Mouse (Mus musculus) right cerebral cortex, postnatal 25 days (tissue): ENCODE measurements around the gene Mrgpra6.

Source experiments
- DNase-seq: peaks from one replicate; pipeline ENCODE4 v3.0.0; 2022

Mrgpra6 gene

DNA sequence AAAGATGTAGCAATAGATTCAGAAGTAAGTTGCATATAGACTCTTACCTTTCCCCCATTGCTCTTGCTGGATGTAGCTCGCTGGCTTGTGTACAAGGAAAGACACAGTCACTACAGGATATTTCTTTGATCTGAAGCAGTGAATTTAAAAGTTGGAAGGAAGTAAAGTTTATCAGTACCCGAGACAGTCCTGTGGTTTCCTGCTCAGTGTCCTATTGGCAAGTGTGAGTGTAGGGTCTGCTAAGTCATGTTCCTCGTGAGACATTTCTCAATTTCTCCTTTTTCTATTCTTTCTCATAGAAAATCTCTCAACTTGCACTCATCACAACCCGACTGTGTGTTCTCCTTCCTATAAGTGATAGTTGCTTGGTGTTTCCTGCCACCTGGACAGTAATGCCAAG is at the start of gene Mrgpra6:
Mrgpra6 (minus strand) TSS at position 91 of the 400 bp plus-strand sequence.
- no peak for DNase-seq

DNA sequence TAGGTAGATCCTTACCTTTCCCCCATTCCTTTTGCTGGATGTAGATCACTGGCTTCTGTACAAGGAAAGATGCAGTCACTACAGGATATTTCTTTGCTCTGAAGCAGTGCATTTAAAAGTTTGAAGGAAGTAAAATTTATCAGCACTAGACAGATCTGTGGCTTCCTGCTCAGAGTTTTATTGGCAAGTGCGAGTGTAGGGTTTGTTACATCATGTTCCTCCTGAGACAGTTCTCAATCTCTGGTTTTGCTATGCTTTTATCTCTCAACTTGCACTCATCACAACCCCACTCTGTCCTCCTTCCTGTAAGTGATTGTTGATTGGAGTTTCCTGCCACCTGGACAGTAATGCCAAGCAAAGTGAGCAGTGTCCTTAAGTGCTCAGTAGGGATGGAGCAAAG is 48.0 kb upstream of the Mrgpra6 start, which contains the start of gene Mrgpra9:
Mrgpra9 (minus strand) TSS at position 79 of the 400 bp plus-strand sequence.
- no peak for DNase-seq

DNA sequence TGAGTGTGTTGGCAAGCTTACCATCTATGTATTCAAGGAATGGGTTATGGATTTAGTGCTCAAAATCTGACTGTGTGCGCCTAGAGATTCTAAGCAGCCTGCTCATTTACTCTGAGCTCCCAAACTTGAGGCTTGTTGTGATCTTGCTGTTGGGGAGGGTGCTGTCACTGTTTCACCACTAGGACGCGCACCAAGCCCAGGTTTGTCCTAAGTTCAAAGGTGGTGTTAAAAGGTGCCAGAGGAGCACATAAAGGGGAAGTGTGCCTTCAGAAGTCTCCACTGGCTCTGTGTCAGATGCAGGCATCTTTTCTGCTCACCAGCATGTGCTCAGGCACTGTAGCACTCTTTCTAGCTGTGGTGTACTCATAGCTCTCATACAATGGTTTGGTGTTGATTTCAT is 39.9 kb upstream of the Mrgpra6 start:
- DNase-seq = no peak

DNA sequence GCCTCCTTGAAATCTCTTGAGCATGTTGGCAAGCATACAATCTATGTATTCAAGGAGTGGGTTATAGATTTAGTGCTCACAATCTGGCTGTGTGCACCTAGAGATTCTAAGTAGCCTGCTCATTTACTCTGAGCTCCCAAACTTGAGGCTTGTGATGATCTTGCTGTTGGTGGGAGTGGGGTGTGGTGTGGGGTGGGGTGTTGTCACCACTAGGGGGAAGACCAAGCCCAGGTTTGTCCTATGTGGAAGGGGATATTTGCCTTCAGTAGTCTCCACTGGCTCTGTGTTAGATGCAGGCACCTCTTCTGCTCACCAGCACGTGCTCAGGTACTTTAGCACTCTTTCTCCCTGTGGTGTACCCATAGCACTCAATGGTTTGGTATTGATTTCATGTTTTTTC is 9.4 kb downstream of the Mrgpra6 start:
- no peak for DNase-seq

DNA sequence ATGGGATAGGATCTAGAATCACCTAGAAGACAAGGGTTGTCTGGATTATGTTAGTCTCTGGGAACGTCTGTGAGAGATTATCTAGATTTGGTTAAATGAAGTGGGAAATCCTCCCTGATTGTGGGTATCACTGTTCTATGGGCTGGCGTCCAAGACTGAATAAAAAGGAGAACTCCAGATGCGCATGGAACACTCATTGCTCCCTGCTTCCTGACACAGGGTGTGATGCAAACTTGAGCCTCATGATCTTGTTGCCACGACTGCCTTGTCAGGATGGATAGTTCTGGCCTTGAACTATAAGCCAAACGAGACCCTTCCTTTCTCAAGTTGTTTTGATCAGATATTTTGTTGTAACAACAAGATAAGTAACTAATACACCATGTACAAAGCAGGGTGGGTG is 33.9 kb downstream of the Mrgpra6 start:
- no peak for DNase-seq

DNA sequence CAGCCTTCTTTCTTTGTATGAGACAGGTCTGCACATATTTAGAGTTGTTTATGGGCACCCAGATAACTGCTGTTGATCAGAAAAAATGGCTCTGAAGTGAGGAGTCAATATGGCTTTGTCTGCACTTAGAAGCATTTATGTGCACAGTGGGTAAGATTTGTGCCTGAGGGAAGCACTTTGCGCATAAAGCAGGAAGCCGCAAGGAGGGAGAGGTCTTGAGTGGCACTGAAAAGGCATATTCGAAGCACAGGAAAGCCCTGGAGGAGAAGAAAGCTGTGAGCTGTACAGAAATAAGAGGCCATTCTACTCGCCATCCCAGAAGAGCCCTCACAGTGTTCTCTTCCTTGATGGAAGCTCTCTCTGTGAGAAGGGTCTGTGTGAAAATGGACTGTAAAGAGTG is 39.7 kb downstream of the Mrgpra6 start:
- no peak for DNase-seq

DNA sequence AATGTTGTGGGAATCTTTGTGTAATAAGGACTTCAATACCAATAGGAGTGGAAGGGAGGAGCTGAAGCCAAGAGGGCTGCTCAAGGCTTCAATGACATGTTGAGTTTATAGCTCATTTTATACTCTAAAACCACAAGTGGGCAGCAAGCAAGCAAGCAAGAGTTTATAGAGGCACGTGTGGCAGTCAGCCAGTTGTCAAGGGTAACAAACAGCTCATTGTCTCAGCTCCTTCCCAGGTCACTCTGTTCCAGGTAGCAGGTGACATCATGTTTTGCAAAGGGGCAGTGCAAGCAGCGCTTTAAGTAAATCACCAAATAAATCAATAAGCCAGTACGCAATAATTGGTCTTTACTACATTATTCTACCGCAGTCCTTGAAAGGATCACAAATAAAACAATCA is 41.5 kb downstream of the Mrgpra6 start:
- no peak for DNase-seq

DNA sequence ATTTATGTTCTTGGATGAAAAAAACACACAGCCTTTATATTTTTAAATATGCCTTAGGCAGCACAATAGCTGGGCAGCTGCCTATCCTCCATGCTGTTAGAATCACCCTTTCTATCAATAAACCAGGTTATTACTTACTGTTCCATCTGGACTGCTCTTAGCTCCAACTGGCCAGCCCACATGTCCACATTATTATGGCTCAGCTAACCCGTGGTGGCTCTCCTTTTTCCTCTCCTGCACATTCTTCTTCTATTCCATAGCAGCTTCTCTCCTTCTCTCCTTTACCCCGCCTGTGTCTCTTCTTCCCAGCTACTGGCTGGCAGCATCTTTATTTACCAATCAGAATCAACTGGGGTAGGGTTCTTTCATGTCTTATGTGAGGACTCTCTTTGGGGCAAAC is 46.3 kb downstream of the Mrgpra6 start:
- no peak for DNase-seq

DNA sequence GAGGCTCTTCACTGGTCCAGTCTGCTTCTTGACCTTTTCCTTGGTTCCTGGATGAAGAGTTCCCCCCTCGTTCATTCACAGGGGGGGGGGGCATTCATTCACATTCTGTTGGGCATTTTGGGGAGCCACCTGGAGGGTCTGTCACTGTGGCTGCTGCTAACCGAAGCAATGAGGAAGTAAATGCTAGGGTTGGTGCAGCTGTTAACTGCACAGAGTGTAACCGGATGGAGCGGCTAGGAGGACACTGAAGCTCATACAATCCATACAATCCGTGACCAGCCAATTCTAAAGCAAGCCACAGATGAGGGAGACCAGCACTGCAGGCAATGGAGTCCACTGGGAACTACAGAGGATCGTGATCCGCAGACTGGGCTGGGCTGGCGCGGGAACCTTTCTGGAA is 47.0 kb downstream of the Mrgpra6 start:
- DNase-seq = no peak

DNA sequence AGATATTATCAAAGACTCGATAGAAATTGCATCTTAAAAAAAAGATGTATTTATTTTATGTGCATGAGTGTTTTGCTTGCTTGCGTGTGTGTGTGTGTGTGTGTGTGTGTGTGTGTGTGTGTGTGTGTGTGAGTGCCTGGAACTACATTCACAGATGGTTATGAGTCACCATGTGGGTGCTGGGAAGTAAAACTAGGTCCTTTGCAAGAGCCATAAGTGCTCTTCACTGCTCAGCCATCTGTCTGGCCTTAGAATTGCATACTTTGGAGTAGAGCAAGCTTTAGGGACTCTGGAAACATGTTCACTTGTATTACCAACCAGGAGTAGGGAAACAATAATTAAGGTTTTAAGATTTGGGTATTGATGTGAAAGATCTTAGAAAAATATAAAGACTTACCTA is 48.9 kb downstream of the Mrgpra6 start:
- DNase-seq = no peak

DNA sequence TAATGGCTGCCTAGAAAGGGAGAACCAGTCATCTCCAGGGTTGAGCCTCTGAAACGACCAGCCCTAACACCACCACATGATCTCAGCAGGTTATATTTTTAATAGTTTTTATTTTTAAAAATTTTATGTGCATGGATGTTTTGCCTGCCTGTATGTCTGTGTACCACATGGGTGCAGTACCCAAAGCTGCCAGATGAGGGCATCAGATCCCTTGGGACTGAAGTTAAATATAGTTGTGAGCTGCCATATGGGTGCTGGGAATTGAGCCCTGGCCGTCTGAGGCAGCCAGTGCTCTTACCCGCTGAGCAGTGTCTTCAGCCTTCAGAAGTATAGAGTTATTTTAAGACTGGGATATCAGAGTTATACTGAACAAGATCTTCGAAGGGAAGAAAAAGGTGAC is 49.3 kb downstream of the Mrgpra6 start:
- no peak for DNase-seq

DNA sequence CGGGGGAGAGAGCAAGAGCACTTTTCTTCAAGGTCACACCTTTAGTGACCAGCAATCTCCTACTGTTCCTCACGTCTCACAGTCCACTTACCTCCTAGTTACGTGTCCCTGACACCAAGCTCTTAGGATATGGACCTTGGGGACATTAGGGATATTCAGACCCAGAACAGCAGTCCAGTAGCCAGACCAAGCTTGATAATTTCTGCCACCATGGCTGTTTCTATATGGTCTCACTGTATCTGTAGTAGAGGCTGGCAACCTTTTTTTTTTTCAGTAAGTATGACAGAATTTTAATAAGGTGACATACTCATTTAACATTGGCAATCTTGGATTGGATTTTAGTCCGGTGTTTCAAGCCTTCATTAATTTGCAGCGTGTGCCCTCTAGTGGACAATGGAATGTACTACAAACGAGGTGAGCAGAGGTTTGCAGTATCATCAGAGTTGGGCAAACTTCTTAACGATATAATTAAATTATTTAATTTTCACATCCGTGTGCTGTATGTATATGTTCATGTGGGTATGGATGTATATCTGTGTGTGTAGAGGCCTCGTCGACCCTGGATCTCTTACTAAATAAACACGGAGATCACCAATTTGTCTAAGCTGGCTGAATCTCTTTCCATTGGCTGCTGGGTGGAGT is 54.2 kb downstream of the Mrgpra6 start:
- peak; percentile 29 for DNase-seq

DNA sequence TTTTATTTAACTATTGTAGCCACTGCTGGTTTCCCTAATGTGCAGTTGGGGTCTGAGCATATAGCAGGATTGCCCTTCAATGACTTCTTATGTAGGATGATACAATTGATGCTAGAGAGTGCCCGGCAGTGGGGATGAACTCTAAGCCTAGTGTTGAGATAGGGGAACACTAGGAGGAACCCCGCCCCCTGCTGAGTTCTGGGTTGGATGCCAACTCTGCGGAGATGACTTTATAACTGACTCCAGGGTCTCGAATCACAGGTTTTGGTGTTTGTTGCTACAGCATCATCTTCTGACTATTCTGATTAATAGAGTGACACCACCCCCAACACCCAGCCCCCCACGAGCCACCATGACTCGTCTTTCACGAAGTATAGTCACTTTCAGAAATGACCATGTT is 56.4 kb downstream of the Mrgpra6 start:
- DNase-seq = no peak

DNA sequence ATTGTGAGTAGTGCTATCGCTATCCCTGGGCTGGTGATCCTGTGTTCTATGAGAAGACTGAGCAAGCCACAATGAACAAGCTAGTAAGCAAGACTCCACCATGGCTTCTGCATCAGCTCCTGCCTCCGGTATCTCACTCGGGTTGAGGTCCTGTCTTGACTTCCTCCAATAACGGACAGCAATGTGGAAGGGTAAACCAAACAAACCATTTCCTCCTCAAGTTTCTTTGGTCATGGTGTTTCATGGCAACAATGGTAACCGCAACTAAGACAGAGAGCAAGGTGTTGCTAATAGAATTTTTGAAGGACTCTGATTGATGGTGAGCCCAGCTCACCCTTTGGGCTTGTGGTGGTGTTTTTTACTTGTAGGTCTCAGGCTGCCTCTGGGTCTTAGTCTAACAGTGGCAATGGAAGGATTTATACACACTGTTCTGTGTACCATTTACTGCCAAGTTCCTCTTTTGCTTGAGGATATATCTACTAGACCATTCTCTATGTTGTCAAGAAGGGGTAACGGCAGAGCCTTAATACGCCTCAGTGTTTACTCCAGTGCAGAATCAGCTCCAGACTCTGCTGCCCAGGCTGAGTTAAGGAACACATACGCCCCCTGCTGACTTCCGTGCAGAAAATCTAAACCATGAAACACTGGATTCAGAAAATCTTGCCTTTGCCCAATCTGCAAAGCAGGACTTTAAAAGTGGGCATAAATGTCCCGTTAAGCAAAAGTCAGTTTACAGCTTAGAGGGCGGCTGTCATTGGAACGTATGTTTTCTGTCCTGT is 58.5 kb downstream of the Mrgpra6 start:
- DNase-seq = peak; percentile 44

DNA sequence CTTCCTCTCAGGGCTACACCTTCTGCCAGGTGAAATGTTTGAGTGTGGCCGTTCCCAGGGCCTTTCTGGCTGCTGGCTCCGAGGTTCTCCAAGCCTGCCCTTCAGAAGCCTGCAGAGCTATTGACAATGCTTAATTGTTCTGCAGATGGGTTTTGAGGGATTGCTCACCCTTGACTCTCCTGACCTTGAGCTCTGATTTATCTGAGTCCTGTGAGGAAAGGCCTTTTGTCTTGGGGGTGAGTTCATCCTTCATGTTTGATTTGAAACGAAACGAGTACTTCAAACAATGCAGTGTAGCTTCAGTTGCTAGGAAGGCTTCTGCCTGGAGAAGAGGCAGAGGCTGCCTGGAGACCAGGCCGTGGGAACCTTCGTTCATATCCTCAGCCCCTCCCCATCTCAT is 60.4 kb downstream of the Mrgpra6 start:
- DNase-seq = no peak

DNA sequence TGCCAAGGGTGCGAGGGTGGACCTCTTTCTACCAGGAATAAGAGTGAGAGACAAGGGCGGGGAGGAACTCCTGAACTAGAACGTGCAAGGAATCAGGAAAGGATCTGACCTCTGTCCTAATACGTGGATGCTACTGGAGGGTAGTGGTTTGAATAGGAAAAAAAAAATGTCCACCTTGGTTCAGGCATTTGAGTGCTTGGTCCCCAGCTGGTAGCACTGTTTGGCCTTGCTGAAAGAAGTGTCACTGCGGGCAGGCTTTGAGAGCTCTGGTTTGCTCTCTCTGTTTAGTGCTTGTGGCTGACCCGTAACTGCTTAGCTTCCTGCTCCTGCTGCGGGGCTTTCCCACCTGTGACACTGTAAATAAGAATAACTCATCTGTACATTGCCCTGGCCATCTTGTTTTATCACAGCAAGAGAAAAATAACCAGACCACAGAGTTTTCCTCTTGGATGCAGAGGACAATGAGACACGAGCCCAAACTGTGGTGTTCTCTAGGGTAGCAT is 64.8 kb downstream of the Mrgpra6 start:
- no peak for DNase-seq
